Mouse (Mus musculus): Measurements from ENCODE around the gene Gpr142.

Gene Gpr142

GRCm38 (mm10) chr11:114798624-114799023 lies at the start of gene Gpr142:
TSS of gene Gpr142 (plus strand) at chr11:114798924.
- DNase-seq (ENCODE audit: low read depth, low spot score) = no peak

GRCm38 (mm10) chr11:114764820-114765818 lies 33.6 kb upstream of the Gpr142 start, which contains the start of gene Kif19a:
TSS of gene Kif19a (plus strand) at chr11:114765388.
- peak; percentile 37 for DNase-seq (ENCODE audit: low read depth, low spot score)

GRCm38 (mm10) chr11:114769911-114770310 lies 28.8 kb upstream of the Gpr142 start:
- no peak for DNase-seq (ENCODE audit: low read depth, low spot score)

- DNase-seq (ENCODE audit: low read depth, low spot score) = no peak
Measured at GRCm38 (mm10) chr11:114771896-114772295, 26.8 kb upstream of the Gpr142 start.

GRCm38 (mm10) chr11:114780076-114780475 lies 18.6 kb upstream of the Gpr142 start:
- DNase-seq (ENCODE audit: low read depth, low spot score) = no peak

GRCm38 (mm10) chr11:114785892-114786291 lies 12.8 kb upstream of the Gpr142 start:
- peak; percentile 41 for DNase-seq (ENCODE audit: low read depth, low spot score)

GRCm38 (mm10) chr11:114786326-114786725 lies 12.4 kb upstream of the Gpr142 start:
- peak; percentile 54 for DNase-seq (ENCODE audit: low read depth, low spot score)

GRCm38 (mm10) chr11:114787611-114788010 lies 11.1 kb upstream of the Gpr142 start:
- DNase-seq (ENCODE audit: low read depth, low spot score) = no peak

- peak; percentile 82 for DNase-seq (ENCODE audit: low read depth, low spot score)
Measured at GRCm38 (mm10) chr11:114789061-114789714, 9.5 kb upstream of the Gpr142 start.

GRCm38 (mm10) chr11:114789716-114790115 lies 9.0 kb upstream of the Gpr142 start:
- no peak for DNase-seq (ENCODE audit: low read depth, low spot score)

- DNase-seq (ENCODE audit: low read depth, low spot score) = no peak
Measured at GRCm38 (mm10) chr11:114790171-114790570, 8.6 kb upstream of the Gpr142 start.

- DNase-seq (ENCODE audit: low read depth, low spot score) = no peak
Measured at GRCm38 (mm10) chr11:114790841-114791240, 7.9 kb upstream of the Gpr142 start.

GRCm38 (mm10) chr11:114791351-114791889 lies 7.3 kb upstream of the Gpr142 start:
- DNase-seq (ENCODE audit: low read depth, low spot score) = no peak

- DNase-seq (ENCODE audit: low read depth, low spot score) = no peak
Measured at GRCm38 (mm10) chr11:114791891-114792411, 6.8 kb upstream of the Gpr142 start.

- no peak for DNase-seq (ENCODE audit: low read depth, low spot score)
Measured at GRCm38 (mm10) chr11:114792931-114793494, 5.7 kb upstream of the Gpr142 start.

- no peak for DNase-seq (ENCODE audit: low read depth, low spot score)
Measured at GRCm38 (mm10) chr11:114793868-114794545, 4.7 kb upstream of the Gpr142 start.

- DNase-seq (ENCODE audit: low read depth, low spot score) = no peak
Measured at GRCm38 (mm10) chr11:114794691-114795090, 4.0 kb upstream of the Gpr142 start.

GRCm38 (mm10) chr11:114795231-114795746 lies 3.4 kb upstream of the Gpr142 start:
- peak; percentile 40 for DNase-seq (ENCODE audit: low read depth, low spot score)

- no peak for DNase-seq (ENCODE audit: low read depth, low spot score)
Measured at GRCm38 (mm10) chr11:114795848-114796322, 2.8 kb upstream of the Gpr142 start, which contains the start of gene Btbd17. TSS of gene Btbd17 (minus strand) at chr11:114795945.

- no peak for DNase-seq (ENCODE audit: low read depth, low spot score)
Measured at GRCm38 (mm10) chr11:114797176-114797575, 1.5 kb upstream of the Gpr142 start.

GRCm38 (mm10) chr11:114797981-114798380 lies 743 bp upstream of the Gpr142 start:
- no peak for DNase-seq (ENCODE audit: low read depth, low spot score)
